Mouse (Mus musculus) CH12F3 (cell line): ENCODE data around the gene S100a11.

ENCODE experiments used
- in situ Hi-C: fragments of 300-500 bp; cut with MboI; formaldehyde crosslinking; loops from 2 replicates; pipeline ENCODE4 v1.14.3; 2020; ENCODE audit warnings: low sequenced_read_pairs

S100a11 gene

GRCm38 (mm10) chr3:93555878-93556254 lies 35.6 kb downstream of the S100a11 start:
- in situ Hi-C loops, result no loop called here

- in situ Hi-C loops, result no loop called here
These were observed 36.3 kb downstream of the S100a11 start for GRCm38 (mm10) chr3:93556599-93556998.

- in situ Hi-C loops, result no loop called here
These were observed 37.2 kb downstream of the S100a11 start for GRCm38 (mm10) chr3:93557471-93557870.

- in situ Hi-C loops, result no loop called here
These were observed 39.7 kb downstream of the S100a11 start for GRCm38 (mm10) chr3:93559961-93560360.

- in situ Hi-C loops, result no loop called here
These were observed 42.1 kb downstream of the S100a11 start for GRCm38 (mm10) chr3:93562372-93562771.

- in situ Hi-C loops, result no loop called here
These were observed 42.9 kb downstream of the S100a11 start for GRCm38 (mm10) chr3:93563216-93563615.

- in situ Hi-C loops, result no loop called here
These were observed 46.6 kb downstream of the S100a11 start for GRCm38 (mm10) chr3:93566892-93567291.

GRCm38 (mm10) chr3:93567721-93568120 lies 47.4 kb downstream of the S100a11 start:
- in situ Hi-C loops, result no loop called here

GRCm38 (mm10) chr3:93568428-93569040 lies 48.2 kb downstream of the S100a11 start:
- in situ Hi-C loops, result no loop called here

DNA sequence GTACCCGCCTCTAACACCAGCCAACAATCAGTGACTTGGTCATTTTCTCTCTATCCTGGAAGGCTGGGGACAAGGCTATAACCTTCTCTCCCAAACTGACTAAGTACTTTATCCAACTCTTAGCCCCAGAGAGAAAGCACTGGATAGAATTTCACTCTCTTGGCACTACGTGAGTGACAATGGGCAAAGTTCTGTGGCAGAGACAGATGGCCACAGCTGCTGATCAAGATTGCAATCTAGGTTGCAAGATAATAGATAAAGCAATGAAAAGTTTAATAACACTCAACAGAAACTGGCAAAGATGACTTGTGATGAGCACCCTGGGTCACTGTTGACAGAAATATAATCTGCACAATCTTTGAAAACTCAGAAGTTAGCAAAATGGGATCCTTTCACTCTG lies 48.8 kb downstream of the S100a11 start:
- in situ Hi-C loops, result no loop called here

GRCm38 (mm10) chr3:93572058-93572791 lies 51.9 kb downstream of the S100a11 start:
- in situ Hi-C loops, result no loop called here
